Mouse (Mus musculus) c-Kit-positive CD71-positive TER-119-positive erythroid progenitor cells, embryonic 14.5 days (primary cell): ENCODE data around the gene Mapkap1.

Source experiments
- DNase-seq: peaks from one replicate; pipeline ENCODE4 v3.0.0-alpha.2; 2013; ENCODE audit warnings: low spot score

Mapkap1 gene

GRCm38 (mm10) chr2:34635249-34636165 is 228.9 kb downstream of the Mapkap1 start:
- DNase-seq: no peak

GRCm38 (mm10) chr2:34638955-34639650 is 232.5 kb downstream of the Mapkap1 start:
- peak; percentile 72 for DNase-seq

- no peak for DNase-seq
Observed at GRCm38 (mm10) chr2:34639725-34640124, 233.2 kb downstream of the Mapkap1 start.

- DNase-seq: peak; percentile 70
Observed at GRCm38 (mm10) chr2:34642351-34642750, 235.8 kb downstream of the Mapkap1 start.

- DNase-seq: peak; percentile 51
Observed at GRCm38 (mm10) chr2:34644571-34645526, 238.3 kb downstream of the Mapkap1 start.

DNA sequence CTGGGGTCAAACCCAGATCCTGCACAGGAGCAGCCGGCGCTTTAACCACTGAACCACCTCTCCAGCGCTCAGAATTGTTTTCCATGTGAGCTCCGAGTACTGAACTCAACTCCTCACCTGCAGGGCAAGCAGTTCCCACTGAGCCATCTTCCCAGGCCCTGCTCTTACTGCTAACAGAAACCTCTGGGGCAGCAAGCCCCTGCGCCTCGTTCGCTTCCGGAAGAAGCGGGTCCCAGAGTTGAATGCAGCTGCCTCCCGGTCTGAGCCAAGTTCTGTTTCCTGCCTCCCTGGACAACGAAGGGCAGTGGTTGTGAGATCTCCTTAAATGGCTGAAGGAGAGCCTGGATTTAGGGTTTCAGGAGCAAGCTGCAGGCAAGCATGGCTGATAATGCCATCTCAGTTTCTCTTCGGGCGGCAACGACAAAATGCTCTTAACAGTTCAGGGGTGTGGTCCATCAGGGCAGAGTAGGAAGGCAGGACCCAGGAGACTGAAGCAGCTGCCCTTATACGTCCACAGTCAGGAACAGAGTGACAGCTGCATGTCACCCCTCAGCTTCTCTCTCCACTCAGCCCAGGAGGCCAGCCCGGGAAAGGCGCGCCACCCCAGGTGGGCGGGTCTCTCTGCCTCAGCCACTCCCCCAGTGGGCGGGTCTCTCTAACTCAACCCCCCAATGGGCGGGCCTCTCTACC is 239.4 kb downstream of the Mapkap1 start:
- peak; percentile 84 for DNase-seq

DNA sequence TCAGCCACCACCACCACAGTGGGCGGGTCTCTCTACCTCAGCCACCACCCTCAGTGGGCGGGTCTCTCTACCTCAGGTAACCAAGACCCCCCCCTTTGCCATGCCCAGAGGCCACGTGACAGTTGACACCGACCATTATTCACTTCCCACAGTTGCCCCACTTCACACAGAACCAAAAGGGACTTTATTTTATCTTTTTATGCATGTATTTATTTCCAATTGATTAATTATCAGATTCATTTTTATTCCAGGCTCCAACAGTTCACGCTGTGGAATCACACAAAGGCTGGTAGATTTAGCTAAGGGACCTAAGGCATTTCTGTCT is 239.9 kb downstream of the Mapkap1 start:
- no peak for DNase-seq

DNA sequence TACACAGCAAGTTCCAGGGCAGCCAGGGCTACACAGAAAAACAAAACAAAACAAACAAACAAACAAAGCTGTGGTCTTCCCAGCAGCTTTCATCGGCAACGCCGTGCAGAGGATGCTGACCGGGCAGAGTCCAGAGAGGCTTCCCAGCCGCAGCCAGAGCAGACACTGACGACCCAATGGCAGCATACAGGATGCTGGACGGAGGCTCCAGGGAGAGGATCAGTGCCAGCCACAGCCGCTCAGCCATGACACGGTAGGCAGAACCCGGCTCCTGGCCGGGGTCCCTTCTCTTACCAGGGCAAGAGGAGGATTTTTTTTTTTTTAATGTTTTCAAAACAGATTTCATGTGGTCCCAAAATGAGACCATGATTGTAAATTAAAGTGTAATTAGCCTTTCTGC is 240.8 kb downstream of the Mapkap1 start:
- DNase-seq: no peak

DNA sequence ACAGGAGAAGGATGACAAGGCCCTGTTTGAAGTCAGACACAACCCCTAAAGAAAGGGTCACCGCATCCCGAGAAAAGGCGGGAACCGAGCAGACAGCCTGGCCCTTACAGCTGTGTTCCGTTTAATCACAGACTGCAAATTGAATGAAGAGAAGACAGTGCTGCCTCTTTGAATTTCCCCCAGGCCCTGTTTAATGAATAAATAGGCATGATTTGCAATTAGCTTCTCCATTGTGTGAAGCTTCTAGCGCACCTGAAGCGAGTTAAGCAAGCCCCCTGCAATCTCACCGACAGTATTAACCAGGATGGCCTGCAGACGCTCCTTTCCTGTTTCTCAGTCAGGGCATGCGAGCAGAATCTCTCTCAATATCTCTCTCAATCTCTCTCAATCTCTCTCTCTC is 261.2 kb downstream of the Mapkap1 start:
- DNase-seq: no peak

- no peak for DNase-seq
Observed at GRCm38 (mm10) chr2:34668440-34669191, 262.0 kb downstream of the Mapkap1 start.

GRCm38 (mm10) chr2:34669203-34669746 is 262.7 kb downstream of the Mapkap1 start:
- no peak for DNase-seq

- no peak for DNase-seq
Observed at GRCm38 (mm10) chr2:34670470-34670869, 263.9 kb downstream of the Mapkap1 start.

GRCm38 (mm10) chr2:34671385-34672026 is 264.9 kb downstream of the Mapkap1 start:
- peak; percentile 36 for DNase-seq

DNA sequence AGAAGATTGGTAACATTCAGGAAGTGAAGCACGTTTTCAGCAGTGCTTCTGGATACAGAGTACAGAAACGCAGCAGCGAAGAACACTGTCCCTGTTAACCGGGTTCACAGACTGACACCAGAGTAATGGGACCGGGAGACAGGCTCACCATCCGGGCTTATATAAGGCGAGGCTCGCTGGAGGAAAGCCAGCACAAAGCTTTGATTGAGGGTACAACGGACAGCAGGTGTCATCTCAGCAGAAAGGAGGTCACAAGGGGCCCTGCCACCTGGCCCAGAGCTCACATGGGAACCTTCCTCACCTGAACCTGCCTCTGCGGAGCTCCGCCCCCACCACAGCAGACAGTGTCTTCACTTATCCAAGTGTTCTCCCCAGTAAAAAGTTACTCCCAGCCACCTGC is 267.3 kb downstream of the Mapkap1 start:
- no peak for DNase-seq
